Mouse (Mus musculus) CD4-positive, CD25-positive, alpha-beta regulatory T cell, adult 9 weeks (primary cell): ENCODE data around the gene Olfr706. TPM values are rescaled to one million over a fixed set of nuclear protein-coding genes. Genes with fewer than 3 reads are reported as not detected.

Experiments
- polyA plus RNA-seq: library from polyadenylated mRNA; unstranded; fragments of 100-300 nt; shearing (Covaris generic); gene quantifications from one replicate; pipeline ENCODE4 v1.2.1, GENCODE M21; 2017

Olfr706 gene
- not detected for polyA plus RNA-seq

DNA sequence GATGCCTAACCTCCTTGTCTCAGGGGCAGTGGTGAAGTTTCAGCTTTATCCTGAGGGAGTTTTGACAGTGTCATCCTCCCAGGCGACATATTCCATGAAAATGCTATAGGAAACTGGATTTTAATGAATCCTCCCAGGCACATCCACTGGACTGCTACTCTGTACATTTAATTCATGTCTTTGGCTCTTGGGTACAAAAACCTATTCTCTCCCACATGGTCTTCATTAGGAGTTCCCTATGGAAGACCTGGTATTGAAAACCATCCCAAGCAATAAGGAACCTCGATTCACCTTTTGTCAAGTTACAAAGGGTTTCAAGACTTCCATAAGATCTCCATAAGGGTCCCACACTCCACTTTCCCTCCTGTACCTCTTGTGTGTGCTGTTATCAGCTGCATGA lies at the start of gene Olfr706:
Olfr706 (minus strand) TSS at position 101 of the 400 bp plus-strand sequence.

DNA sequence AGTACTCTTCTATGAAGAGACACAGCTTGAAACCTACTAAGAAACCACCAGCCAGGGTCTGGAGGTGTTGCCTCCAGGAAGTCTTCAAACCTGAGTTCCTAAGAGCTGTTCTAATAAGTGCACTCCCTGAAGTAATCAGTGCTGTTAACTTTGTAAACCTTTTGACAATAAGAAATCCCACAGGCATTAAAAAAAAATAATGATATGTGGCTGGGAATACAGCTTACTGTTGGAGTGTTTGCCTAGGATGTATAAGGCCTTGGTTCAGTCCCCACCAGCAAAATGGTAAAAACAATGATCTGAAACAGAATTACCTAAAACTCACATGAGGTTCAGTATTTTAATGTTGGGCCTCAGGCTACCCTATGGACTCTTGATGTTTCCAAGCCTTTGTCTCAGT lies 44.2 kb upstream of the Olfr706 start, which contains the start of gene Olfr709-ps1:
Olfr709-ps1 (minus strand) TSS at position 101 of the 400 bp plus-strand sequence.

DNA sequence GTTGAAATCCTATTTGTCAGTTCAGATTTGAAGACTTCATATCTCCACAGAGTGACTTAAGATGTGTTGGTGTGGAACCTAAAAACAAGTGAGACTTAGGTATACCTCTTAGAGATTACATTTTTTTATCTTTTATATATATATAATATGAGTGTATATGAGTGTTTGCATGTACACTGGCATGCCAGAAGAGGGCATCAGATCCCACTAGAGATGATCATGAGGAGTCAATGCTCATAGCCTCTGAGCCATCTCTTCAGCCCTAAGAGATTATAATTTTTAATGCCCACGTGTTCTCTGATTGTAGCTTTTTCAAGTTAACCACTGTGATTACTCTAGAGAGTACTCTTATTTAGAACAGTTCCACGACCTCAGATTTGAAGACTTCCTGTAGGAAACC lies 19.7 kb upstream of the Olfr706 start, which contains the start of gene Olfr1532-ps1:
Olfr1532-ps1 (plus strand) TSS at position 326 of the 400 bp plus-strand sequence.

DNA sequence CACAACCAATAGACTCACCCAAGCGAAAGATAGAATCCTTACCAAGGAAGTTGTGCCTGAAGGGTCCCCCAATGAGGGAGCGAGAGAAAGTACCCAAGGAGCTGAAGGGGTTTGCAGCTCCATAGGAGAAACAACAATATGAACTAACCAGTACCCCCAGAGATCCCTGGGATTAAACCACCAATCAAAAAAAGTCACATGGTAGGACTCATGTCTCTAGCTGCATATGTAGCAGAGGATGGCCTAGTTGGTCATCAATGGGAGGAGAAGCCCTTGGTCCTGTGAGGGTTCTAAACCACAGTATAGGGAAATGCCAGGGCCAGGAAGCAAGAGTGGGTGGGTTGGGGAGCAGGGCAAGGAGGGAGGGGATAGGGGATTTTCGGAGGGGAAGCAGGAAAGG lies 13.2 kb upstream of the Olfr706 start, which contains the start of gene Olfr707:
Olfr707 (minus strand) TSS at position 101 of the 400 bp plus-strand sequence.

DNA sequence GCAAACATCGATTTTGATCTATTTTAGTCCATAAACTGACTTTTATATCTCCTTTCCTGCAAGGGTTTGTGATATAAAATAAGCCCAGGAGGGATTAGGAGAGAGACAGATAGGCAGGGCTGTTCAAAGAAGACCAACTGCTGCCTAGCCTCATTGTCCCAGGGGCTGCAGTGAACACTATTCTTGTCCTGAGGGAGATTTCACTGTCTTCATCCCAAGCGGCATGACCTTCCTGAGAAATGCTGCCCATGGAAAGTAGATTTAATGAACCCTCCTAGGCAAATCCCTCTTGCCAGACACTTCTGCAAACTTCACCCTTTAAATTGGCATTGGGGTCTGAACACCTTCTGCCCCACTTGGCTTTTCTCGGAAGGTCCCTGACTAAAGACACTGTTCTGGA lies 11.2 kb downstream of the Olfr706 start, which contains the start of gene Olfr705:
Olfr705 (minus strand) TSS at position 101 of the 400 bp plus-strand sequence.

DNA sequence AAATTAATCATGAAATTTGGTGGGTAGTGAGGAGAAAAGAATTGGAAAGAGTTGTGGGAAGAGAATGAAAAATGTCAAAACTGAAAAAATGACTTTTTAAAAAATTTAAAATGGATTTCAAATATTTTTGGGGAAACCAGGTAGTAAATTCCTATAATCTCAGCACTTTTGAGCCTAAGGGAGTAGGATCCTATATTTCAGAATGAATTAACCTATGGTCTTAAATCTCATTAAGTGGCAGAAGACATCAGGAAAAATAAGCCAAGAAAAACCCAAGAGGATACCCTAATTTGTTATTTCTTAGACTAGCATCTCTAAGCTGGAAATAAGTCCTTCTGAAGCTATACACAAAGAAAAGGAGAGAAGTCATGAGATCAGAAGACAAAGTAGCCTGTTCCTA lies 25.1 kb downstream of the Olfr706 start, which contains the start of gene Olfr704:
Olfr704 (plus strand) TSS at position 301 of the 400 bp plus-strand sequence.

DNA sequence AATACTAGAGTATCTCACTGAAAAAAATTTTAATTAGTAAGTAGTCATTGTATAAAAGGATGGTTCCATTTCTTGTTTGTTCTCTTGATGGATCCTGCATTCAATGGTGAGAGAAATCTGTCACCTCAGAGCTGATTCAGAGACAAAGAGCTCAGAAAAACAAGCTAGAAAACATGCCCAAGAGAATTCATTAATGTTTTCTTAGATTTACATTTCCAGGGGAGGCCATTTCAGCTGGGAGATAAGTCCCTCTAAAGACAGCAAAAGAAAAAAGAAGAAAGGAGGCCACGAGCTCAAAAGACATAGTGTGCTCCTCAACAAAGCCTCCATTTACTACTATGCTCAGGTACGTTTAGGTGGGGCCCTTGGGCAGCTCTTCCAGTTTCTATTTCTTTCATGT lies 44.9 kb downstream of the Olfr706 start, which contains the start of gene Olfr703:
Olfr703 (plus strand) TSS at position 301 of the 400 bp plus-strand sequence.

DNA sequence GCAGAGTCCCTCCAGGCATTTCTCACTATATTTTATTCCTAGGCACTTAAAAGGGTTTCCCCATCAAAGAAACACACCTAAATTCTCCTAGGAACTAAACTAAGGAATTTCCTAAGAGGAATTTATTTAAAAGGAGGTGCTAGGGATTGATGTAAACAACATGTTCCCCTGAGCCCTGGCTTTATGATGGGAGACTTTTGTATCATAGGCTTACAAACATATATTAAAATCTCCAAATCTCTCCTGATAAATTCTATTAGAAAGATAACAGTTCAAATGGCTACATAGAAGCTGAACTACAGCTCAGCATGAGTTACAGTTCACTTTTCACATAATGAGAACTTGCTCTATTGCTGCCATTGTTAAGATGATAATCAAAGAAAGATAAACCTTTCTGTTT lies 54.2 kb downstream of the Olfr706 start, which contains the start of gene Olfr702:
Olfr702 (minus strand) TSS at position 101 of the 400 bp plus-strand sequence.

Other genes with a start within 250 kb of the Olfr706 start
- not detected for gene Olfr693, start 207.6 kb downstream of the Olfr706 start, polyA plus RNA-seq
- gene Olfr694, start 196.3 kb downstream of the Olfr706 start, polyA plus RNA-seq, result not detected
- gene Olfr695, start 171.8 kb downstream of the Olfr706 start, polyA plus RNA-seq, result not detected
- gene Olfr697, start 145.7 kb downstream of the Olfr706 start, polyA plus RNA-seq, result not detected
- not detected for gene Olfr698, start 132.8 kb downstream of the Olfr706 start, polyA plus RNA-seq
- gene Olfr699, start 95.0 kb downstream of the Olfr706 start, polyA plus RNA-seq, result not detected
- not detected for gene Olfr700, start 79.3 kb downstream of the Olfr706 start, polyA plus RNA-seq
- gene Olfr701, start 74.0 kb downstream of the Olfr706 start, polyA plus RNA-seq, result not detected
- not detected for gene Olfr702, start 54.3 kb downstream of the Olfr706 start, polyA plus RNA-seq
- not detected for gene Olfr703, start 44.8 kb downstream of the Olfr706 start, polyA plus RNA-seq
- gene Olfr704, start 25.0 kb downstream of the Olfr706 start, polyA plus RNA-seq, result not detected
- gene Olfr705, start 11.3 kb downstream of the Olfr706 start, polyA plus RNA-seq, result not detected
- gene Olfr707, start 13.1 kb upstream of the Olfr706 start, polyA plus RNA-seq, result not detected
- gene Olfr1532-ps1, start 19.8 kb upstream of the Olfr706 start, polyA plus RNA-seq, result not detected
- not detected for gene Olfr709-ps1, start 44.1 kb upstream of the Olfr706 start, polyA plus RNA-seq
- not detected for gene Olfr710, start 60.1 kb upstream of the Olfr706 start, polyA plus RNA-seq
- not detected for gene Olfr6, start 75.8 kb upstream of the Olfr706 start, polyA plus RNA-seq
- not detected for gene Olfr711, start 87.3 kb upstream of the Olfr706 start, polyA plus RNA-seq
- gene Olfr2, start 117.9 kb upstream of the Olfr706 start, polyA plus RNA-seq, result not detected
- not detected for gene Olfr713, start 143.0 kb upstream of the Olfr706 start, polyA plus RNA-seq
- not detected for gene Olfr714, start 182.8 kb upstream of the Olfr706 start, polyA plus RNA-seq
- gene Olfr17, start 205.1 kb upstream of the Olfr706 start, polyA plus RNA-seq, result not detected
- not detected for gene Olfr715b, start 222.2 kb upstream of the Olfr706 start, polyA plus RNA-seq
- not detected for gene Olfr715, start 242.9 kb upstream of the Olfr706 start, polyA plus RNA-seq